Mouse (Mus musculus) left cerebral cortex, adult 18-20 months (tissue): ENCODE results near the gene Hmgcr. TPM values are rescaled to one million over a fixed set of nuclear protein-coding genes. Genes with fewer than 3 reads are reported as not detected.
A peak's percentile ranks its signal among the peaks of the same experiment; 100 is the strongest.

Experiments used
- DNase-seq, 2 experiments: peaks; one replicate each; pipeline ENCODE4 v3.0.0; 2021 to 2022; ENCODE audit warnings: low spot score in 2 of 2, mixed read lengths in 1 of 2
- long read RNA-seq, 2 experiments: library from polyadenylated mRNA; stranded (forward); transcript quantifications; one replicate each; pipeline ENCODE4 v2.0.0; 2021
- total RNA-seq, 2 experiments: library from RNA; stranded (reverse); gene quantifications; 2 replicates each; pipeline ENCODE4 v1.2.3; 2021

The Hmgcr gene
- 100 to 1,000 TPM; 154 to 181 TPM for total RNA-seq
- long read RNA-seq, experiment 1, full-length matches to known transcripts, result 70 of 106 reads
- long read RNA-seq, experiment 1, partial matches to known transcripts, result 9 of 106 reads
- long read RNA-seq, experiment 1, other reads (novel, unspliced or antisense), result 27 of 106 reads
- long read RNA-seq, experiment 2, full-length matches to known transcripts, result 65 of 98 reads
- long read RNA-seq, experiment 2, partial matches to known transcripts, result 13 of 98 reads
- long read RNA-seq, experiment 2, other reads (novel, unspliced or antisense), result 20 of 98 reads

DNA sequence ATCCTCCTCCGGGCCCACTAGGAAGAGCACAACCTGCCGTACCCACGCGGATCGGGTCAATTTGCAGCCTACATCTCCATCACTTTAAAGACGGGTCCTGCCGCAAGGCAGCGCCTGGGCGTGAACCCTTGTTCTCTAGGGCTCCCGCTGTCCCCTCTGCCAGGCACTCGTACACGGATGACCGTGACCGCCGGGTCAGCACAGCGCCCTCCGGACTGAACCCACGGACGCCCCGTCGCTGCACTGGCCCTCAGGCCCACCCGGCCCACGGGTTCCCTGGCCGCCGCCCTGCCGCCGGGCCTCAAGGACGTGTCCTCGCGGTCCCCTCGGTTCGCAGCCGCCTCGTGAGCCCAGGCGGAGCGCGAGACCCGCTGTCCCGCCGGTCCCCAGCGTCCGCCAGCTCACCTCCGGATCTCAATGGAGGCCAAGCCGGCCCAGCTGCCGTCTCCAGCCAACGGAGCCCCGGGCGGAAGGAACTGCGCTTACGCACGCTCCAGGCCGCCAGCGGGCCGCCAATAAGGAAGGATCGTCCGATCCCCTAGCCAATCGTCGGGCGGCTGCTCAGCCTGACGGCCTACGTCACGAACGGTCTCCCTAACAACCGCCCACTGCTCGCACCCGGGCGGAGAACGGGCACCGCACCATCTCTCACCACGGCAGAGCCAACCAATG is at the start of gene Hmgcr:
Gene Hmgcr, minus strand, starts transcription at position 531 of the 672 bp plus-strand sequence.
- peak; percentile 99 to 100 for DNase-seq

DNA sequence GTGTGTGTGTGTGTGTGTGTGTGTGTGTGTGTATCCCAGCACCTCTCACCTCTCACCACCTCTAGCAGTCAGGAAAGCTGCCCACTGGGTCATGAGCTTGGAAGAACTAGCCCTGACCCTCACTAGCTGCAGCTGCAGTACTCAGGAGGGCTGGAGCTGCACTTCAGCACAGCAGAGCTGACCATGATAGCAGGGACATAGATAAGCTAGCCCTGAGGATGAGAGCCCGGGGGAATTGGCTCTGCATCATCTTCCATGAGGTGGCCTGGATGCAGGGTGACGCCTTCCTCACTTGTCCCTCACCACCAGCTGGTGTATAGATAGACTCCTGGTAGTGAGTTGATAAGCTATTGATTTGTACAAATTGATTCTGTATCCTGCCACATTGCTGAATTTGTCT is 49.3 kb upstream of the Hmgcr start:
- no peak for DNase-seq

DNA sequence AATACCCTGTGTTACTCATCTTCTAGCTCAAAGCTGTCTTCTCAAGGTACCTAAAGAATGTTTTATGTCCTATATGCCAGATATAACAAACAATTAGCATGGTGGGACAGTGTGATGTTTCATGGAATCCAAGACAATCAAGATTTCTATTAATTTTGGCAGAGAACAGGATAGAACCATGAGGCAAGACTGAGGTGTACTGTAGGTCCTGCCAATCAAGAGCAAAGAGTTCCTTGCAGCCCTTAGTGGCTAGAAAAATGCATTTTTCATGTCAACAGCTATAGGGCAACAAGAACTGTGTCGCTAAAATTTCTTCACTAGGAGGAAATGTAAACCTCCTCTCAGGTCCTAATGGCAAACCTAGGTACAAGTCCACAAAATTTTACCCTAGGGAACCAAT is 47.1 kb upstream of the Hmgcr start:
- DNase-seq, result no peak

DNA sequence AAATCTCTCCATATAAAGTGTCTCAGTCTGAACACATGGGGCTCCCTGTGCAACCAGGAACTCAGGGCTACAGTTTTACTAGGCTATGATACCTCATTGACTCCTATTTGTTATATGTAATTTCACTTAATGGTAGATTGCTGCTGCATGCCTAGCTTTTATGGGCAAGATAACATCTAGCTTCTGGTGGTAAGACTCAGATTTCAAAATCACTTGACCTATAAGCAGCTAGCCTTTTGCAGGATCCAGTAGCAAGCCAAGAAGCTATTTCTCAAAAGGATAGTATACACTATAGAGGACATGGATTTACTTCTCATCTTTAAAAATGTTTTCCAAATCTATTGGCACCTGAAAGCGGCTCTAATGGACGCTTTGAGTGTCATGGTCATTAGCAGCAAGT is 45.6 kb upstream of the Hmgcr start:
- DNase-seq, result no peak

DNA sequence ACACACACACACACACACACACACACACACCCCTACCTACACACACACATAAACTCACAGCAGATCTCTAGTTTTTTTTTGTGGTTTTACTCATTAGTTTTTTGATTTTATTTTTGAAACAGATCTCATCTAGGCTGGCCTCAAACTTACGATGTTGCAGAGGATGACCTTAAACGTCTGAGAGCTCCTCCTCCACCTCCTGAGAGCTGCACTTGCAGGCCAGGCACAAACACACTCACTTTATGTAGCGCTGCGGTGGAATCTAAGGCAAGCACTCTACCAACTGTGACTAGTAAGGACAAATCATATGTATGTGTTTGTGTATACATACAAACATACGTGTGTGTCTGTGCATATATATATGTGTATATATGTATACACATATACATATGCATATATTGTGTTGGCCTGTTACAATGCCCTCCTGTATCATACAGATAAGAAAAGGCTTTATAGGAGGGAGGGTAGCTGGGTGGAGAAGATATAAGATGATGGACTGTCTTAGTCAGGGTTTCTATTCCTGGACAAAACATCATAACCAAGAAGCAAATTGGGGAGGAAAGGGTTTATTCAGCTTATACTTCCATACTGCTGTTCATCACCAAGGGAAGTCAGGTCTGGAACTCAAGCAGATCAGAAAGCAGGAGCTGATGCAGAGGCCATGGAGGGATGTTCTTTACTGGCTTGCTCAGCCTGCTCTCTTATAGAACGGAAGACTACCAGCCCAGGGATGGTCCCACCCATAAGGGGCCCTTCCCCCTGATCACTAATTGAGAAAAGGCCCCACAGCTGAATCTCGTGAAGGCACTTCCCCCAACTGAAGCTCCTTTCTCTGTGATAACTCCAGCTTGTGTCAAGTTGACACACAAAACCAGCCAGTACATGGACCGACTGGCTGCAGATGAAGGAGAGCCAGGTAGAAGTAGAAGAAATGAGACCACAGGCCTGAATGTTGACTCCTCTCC is 38.8 kb upstream of the Hmgcr start:
- no peak for DNase-seq

DNA sequence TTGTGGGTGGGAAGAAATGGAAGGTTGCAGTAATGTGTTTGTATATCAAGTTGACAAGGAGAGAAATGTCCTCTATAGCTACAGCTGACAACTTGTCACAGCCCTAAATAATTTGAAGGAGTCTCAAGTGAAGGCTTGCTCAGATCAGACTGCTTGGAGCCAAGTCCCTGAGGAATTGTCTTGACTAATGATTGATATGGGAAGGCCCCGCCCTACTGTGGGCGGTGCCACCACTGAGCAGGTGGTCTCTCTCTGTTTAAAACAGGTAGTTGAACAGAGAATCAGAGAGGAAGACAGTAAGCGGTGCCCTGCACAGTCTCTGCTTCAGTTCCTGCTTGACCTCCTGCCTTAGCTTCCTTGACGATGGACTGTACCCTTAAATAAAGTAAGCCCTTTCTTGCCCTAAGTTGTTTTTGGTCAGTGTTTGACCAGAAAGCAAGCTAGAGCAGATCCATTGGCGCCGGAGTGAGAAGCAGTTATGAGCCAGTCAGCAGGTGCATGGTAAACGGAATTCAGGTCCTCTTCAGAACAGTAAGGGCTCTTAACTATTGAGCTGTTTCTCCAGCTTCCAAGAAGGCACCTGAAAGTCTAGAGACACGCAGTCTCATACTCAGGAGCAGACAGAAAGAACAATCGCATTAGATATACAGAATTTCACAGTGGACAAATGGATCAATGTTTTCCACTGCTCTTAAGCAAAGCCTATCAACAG is 32.0 kb upstream of the Hmgcr start:
- DNase-seq, result no peak

DNA sequence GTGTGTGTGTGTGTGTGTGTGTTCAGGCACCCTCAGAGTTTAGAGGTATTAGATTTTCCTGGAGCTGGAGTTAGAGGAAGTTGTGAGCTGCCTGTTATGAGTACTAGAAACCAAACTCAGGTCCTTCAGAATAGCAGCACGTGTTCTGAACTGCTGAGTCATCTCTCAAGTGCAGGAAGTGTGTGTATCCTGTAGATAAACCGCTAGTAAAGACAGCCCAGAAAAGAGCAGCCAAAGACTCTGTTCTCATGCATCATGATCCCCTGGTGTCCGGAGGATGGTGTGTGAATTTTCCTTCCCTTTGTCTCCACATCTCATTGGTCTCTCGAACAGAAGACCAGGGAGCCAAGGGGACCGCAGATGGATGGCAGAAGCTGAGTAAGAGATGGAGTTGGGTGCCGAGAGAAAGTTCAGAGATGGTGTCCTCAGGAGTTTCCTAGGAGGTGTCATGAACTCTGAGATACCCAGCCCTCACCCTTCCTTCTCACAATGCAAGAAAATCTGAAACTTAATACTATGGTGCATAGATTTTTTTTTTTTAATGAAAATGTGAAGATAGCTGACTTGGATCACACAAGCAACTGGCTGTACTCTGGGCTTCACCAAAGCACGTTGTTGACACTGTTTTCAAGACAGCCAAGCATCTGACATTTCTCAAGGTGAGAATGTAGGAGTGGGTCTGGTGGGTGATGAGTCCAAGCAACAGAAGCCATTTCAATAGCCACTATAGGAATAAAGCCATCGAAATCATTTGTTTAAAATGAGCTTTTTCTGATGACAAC is 27.3 kb upstream of the Hmgcr start:
- DNase-seq, result no peak

DNA sequence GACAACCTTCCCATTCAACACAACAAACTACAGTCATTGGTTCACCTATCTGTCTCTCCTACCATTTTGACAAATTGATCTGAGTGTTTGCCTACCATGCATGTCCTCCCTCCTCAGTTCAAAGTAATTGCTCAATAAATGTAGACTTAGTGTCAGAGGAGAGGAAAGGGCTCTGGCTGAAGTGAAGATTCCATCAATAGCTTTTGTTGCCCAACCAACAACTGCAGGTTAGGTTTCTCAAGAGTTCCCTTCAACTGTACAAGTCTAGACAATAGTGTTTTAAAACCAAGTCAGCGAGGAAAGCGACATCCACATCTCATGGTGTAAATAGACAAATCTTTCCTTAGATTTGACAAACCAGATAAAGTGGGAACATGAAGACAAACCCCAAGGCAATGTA is 24.7 kb upstream of the Hmgcr start:
- DNase-seq, result no peak

DNA sequence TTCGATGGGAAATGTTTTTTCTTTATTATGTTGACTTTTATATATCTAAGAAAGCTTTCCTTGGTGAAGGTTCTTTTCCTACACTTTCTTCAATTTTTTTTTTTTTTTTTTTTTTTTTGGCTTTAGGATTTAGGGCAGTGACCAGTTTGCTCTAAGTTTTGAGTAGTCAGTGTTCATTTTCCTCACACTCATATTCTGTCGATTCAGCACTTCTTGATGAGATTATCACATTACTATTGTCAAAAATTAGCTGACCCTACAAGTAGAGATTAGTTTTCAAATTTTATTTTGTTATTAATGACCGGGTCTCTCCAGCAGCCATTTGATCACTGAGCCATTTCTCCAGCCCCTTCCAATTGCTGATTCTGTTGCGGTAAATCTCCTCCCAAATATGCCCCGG is 19.2 kb upstream of the Hmgcr start:
- no peak for DNase-seq

DNA sequence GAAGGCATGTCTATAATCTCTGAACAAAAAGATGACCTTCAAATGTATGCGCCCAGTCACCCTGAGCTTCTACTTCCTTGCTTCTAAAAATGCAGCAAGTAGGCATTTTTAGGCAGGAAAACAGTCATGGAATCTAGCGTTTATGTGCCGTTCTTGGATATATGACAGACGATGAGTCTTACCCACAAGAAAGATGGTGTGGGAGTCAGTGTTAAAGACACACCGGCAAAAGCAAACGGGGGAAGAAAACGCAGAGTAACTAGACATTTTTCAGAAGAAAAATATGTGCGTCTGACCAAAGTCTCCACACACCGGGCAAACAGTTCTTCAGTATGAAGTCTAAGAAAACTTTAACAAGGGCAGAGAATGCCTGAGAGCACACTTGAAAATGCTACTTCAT is 16.5 kb upstream of the Hmgcr start:
- DNase-seq, result peak; percentile 27 to 29

DNA sequence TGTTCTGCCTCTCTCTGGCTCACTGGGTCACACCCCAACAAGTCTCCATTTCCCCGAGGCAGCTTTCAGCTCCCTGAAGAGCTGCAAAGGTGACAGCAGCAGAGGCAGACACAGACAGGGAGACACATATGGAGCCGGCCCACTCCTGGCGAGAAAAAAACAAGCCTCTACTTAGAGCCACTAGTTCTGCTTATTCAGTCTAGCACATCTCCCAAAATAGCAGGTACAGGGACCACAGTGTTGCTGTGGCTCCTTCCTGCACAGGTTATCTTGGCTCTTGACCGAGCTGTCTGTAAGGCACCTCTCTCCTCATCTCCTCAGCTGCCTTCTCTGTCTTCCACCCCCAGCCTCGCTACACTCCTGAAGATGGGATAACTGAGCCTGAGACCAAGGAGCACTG is 14.0 kb upstream of the Hmgcr start:
- peak; percentile 43 to 56 for DNase-seq

DNA sequence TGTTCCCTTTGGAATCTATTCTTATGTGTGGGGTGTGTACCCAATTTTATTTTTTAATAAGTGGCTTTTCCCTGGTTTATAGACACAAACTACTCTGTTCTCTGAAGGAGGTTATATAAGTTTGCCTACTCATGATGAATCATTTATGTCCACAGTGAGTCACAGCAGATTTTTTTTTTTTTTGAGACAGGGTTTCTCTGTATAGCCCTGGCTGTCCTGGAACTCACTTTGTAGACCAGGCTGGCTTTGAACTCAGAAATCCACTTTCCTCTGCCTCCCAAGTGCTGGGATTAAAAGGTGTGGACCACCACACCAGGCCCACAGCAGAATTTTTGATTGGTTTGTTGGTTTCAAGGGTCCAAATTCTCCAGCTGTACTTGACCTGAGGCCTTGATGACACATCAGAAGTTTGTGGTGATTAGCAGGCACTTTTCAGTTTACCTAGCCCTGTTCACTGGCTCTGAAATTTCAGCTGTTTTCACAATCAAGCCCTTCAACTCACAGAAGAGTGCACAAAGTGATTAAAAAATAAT is 10.4 kb upstream of the Hmgcr start:
- DNase-seq, result no peak

DNA sequence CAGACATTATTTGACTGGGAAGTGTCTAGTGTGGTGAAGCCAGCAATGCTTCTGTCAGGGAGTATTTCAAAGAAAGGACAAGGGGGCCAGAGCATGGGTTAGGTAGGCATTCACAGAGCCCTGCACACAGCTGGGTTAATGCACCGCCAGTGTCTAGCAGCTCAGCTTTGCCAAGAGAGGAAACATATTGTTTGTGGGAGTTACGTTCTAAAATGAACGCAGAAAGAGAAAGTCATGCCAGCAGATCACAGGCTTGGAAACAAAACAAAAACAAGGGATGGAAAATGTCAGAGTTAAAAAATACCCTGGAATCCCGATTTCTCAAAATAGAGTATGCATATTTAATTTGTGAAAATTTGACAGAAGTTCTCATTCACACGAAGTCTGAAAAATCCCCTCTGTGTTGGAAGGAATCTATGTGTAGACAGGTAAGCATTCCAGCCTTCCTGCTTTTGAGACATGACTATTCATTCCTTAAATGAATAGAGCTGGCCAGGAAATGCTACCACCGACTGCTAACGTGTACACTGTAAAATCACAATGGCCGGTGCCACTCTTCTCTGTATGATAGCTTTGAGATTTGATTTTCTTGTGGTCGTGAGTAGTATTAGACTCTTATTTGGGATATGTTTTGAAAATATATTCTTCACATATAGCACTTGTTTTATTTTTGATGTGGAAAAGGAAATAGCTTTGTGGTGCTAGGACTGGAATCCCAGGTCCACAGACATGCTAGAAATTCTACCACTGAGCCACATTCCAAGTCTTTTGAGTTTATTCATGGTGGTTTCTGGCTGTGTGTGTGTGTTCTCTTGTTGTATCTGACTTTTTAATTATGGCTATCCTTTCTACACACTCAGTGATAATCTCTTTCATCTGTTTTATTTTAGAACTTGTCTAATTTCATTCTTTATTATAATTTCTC is 9.7 kb upstream of the Hmgcr start:
- DNase-seq, result peak; percentile 33 to 60

DNA sequence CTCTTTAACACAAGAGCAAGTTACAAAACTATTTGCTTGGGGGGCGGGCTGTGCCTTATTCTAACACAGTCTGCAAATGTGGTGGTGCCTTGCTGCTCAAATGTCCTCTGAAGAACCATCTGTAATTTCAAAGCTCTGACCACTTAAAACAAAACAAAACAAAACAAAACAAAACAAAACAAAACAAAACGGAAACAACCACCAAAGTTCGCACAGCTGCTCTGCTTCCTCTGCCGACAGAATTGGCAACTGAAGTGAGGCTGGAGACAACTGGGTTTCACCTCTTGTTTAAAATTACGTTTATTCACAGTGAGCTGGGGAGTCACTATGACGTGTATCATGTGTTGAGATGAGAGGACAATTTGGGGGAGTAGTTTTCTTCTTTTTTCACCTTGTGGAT is 7.9 kb upstream of the Hmgcr start:
- no peak for DNase-seq

DNA sequence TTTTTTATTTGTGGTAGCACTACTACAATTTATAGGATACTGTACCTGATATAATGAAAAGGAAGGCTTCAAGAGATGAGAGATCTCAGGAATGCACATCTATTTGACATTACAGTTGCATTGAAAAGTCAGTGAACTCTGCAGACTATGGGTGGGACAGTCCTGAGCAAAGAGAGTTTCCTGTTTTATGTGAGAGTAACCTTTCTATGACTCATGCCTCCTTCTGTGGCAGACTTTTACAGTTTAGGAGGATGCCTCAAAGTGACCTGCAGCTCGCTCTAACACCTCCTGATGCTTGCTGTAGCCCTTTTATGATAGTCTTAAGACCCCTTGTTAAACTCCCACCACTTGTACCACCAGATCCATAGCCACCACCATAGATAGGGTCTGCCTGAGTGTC is 6.3 kb upstream of the Hmgcr start:
- no peak for DNase-seq

DNA sequence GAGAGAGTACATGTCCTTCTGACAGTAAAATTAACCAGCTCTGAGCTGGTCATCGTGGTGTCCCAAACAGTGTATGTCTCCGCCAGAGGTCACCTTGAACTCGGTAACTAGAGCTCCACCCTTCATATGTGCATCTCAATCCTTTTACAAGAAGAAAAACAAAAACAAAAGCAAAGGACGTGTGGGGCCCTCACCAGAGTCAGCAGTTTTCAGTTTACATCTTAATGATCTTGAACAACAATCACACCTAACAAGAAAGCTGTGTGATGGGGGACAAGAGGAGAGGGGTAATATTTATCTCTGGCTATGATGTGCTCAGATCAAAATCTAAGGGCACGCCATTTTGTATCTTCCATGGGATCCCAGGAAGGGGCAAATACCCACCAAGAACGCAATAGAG is 5.0 kb upstream of the Hmgcr start:
- DNase-seq, result no peak

DNA sequence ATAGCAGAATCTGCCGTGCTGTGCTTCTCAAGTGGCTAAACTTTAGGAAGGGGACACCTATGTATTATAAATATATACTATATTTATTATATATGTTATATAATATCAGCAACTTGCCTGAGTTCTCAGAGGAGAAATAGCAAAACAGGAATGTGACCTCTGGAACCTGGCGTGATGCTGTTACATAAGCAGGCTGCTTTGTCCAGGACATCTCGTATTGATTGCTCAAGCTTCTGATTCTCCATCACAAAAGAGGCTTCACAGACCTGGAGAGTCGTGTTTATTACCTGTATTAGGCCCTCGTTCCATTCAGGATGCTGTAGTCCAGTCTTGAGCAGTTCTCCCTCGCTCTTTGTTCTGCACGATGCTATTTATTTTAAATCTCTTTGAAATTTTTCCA is 3.1 kb upstream of the Hmgcr start:
- no peak for DNase-seq

DNA sequence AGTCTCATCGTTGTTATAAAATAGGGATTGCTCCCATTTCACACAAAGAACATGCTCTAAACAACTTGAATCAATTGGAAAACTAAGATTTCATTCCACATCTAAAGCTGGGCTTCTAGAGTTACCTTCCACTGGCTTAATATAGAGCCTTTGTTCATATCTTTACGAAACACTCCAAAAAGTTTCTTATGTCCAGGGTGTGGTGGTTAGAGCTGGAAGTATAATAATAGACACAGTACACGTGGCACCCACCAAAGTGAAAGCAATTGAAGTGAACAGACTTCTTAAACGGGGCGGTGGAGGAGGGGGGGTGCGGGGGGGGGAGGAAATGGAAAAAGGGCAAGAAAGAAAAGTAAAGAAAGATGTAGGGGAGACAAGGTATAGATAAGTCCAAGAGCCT is 1.5 kb upstream of the Hmgcr start:
- DNase-seq, result no peak

DNA sequence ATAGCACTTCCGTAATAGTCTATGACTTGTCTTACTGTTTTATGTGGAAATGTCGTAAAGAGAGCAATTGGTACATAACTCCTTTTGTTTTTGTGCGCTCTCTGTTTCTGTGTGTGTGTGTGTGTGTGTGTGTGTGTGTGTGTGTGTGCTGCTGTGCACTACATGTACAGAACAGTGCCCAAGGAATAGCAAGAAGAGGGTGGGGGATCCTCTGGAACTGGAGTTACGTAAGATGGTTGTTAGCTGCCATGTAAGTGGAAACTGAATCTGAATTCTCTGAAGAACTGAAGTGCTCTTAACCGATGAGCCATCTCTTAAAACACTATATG is 1.1 kb upstream of the Hmgcr start:
- DNase-seq, result no peak
